9 mouse cellular contexts compared by ENCODE assay signal in genomic region chr12:109509531-109510137, GRCm38 (mm10). TPM values are rescaled to one million over a fixed set of nuclear protein-coding genes. Genes with fewer than 3 reads are reported as not detected.
DNase-seq lines count a peak whose midpoint lies in the region; ATAC-seq and TF ChIP-seq lines count a peak whose summit lies in the region.
"Had no signal": no experiment of that assay in that cellular context is flagged by ENCODE, and none has a peak within 500 bp of the region (broad histone marks: within the 10 kb centered on the region; RNA-seq: fewer than 3 reads in every experiment).

No protein-coding gene starts in this region.

- no peak for TF ChIP-seq CTCF in lung, embryonic 14.5 days (IDR thresholded peaks at IDR 0.05; ENCODE audit: low read depth)

- H3K4me1 ChIP-seq in lung, embryonic 14.5 days (ENCODE audit: insufficient read depth): peaks cover 47% of the 10 kb centered on the region
- H3K4me1 ChIP-seq in forebrain, embryonic 15.5 days: peaks cover 21% of the 10 kb centered on the region
- peaks cover 37% of the 10 kb centered on the region for H3K4me1 ChIP-seq in liver, embryonic 11.5 days (replicated peaks; ENCODE audit: control insufficient read depth, insufficient read depth, low read length)
- H3K4me1 ChIP-seq in stomach, embryonic 14.5 days (ENCODE audit: control insufficient read depth, insufficient read depth, low read length): peaks cover 39% of the 10 kb centered on the region

- no peaks in the 10 kb centered on the region for H3K27me3 ChIP-seq in lung, embryonic 14.5 days (ENCODE audit: insufficient read depth, low read length)
- H3K27me3 ChIP-seq in forebrain, embryonic 15.5 days: 0 out of 2 replicates have a peak, but pooled peaks cover 13% of the 10 kb centered on the region
- H3K27me3 ChIP-seq in liver, embryonic 11.5 days (replicated peaks; ENCODE audit: control insufficient read depth, insufficient read depth, low read length): no peaks in the 10 kb centered on the region
- no peaks in the 10 kb centered on the region for H3K27me3 ChIP-seq in stomach, embryonic 14.5 days (ENCODE audit: control insufficient read depth, insufficient read depth, low read length)

- H3K36me3 ChIP-seq in lung, embryonic 14.5 days (ENCODE audit: insufficient read depth): no peaks in the 10 kb centered on the region
- H3K36me3 ChIP-seq in forebrain, embryonic 15.5 days: no peaks in the 10 kb centered on the region
- no peaks in the 10 kb centered on the region for H3K36me3 ChIP-seq in liver, embryonic 11.5 days (ENCODE audit: control insufficient read depth, insufficient read depth, low read length)
- H3K36me3 ChIP-seq in stomach, embryonic 14.5 days (ENCODE audit: control insufficient read depth, insufficient read depth, low read length): no peaks in the 10 kb centered on the region

- H3K27ac ChIP-seq in lung, embryonic 14.5 days (ENCODE audit: low read depth): peak overlapping the region; percentile 47; the same call in 1 of the 2 replicates
- H3K27ac ChIP-seq in forebrain, embryonic 15.5 days (replicated peaks): no peak overlapping the region
- peak overlapping the region; percentile 72; the same call in 1 of the 2 replicates for H3K27ac ChIP-seq in liver, embryonic 11.5 days (ENCODE audit: low read depth, low read length)
- H3K27ac ChIP-seq in stomach, embryonic 14.5 days (ENCODE audit: low read length): peak overlapping the region; percentile 44

- H3K9ac ChIP-seq in lung, embryonic 14.5 days: no peak overlapping the region
- H3K9ac ChIP-seq in forebrain, embryonic 15.5 days (replicated peaks): no peak overlapping the region
- H3K9ac ChIP-seq in liver, embryonic 11.5 days (ENCODE audit: low read depth, low read length): no peak overlapping the region
- no peak overlapping the region for H3K9ac ChIP-seq in stomach, embryonic 14.5 days (replicated peaks; ENCODE audit: low read depth, low read length)

- no peak overlapping the region for H3K4me2 ChIP-seq in lung, embryonic 14.5 days
- H3K4me2 ChIP-seq in forebrain, embryonic 15.5 days (replicated peaks): no peak overlapping the region
- no peak overlapping the region for H3K4me2 ChIP-seq in liver, embryonic 11.5 days
- no peak overlapping the region for H3K4me2 ChIP-seq in stomach, embryonic 14.5 days (replicated peaks; ENCODE audit: low read depth, low read length)

- 47% methylated on average over 9 of the region's 9 CpGs for WGBS in lung, embryonic 14.5 days
- 9% methylated on average over 9 of the region's 9 CpGs for WGBS in forebrain, embryonic 15.5 days
- 42% methylated on average over 9 of the region's 9 CpGs for WGBS in liver, embryonic 11.5 days
- WGBS in stomach, embryonic 14.5 days: 32% methylated on average over 9 of the region's 9 CpGs

- ATAC-seq in lung, embryonic 14.5 days (ENCODE audit: insufficient read depth): 0 out of 2 replicates have a peak, but pooled peaks have one; percentile 7
- peak; percentile 30 for ATAC-seq in forebrain, embryonic 15.5 days (replicated peaks)
- no peak for ATAC-seq in liver, embryonic 11.5 days (replicated peaks; ENCODE audit: low FRiP score)
- no peak for ATAC-seq in stomach, embryonic 14.5 days (ENCODE audit: insufficient number of reproducible peaks, insufficient read depth, low FRiP score, low read depth)
- ATAC-seq in erythroblast, adult 5-6 weeks (replicated peaks; ENCODE audit: low FRiP score, poor library complexity, severe bottlenecking): no peak

- H3K4me3 ChIP-seq in lung, embryonic 14.5 days (ENCODE audit: low read depth, low read length): no peak overlapping the region
- H3K4me3 ChIP-seq in forebrain, embryonic 15.5 days: no peak overlapping the region
- no peak overlapping the region for H3K4me3 ChIP-seq in liver, embryonic 11.5 days (ENCODE audit: low read depth, low read length)
- H3K4me3 ChIP-seq in stomach, embryonic 14.5 days (ENCODE audit: low read depth, low read length): no peak overlapping the region

- no peak for DNase-seq in lung, embryonic 14.5 days
- no peak for DNase-seq in lung, postnatal 36 days
- no peak for DNase-seq in liver, embryonic 11.5 days (ENCODE audit: low spot score)
- no peak for DNase-seq in right cerebral cortex, adult 2 months (ENCODE audit: low spot score in 2 of 2)
- no peak for DNase-seq in thymus, postnatal 10 days (ENCODE audit: low spot score in 2 of 2)
- DNase-seq: heart, postnatal 14 days had no signal

- H3K9me3 ChIP-seq in lung, embryonic 14.5 days (ENCODE audit: low read depth, low read length): no peaks in the 10 kb centered on the region
- H3K9me3 ChIP-seq in forebrain, embryonic 15.5 days: no peaks in the 10 kb centered on the region
- no peaks in the 10 kb centered on the region for H3K9me3 ChIP-seq in liver, embryonic 11.5 days (ENCODE audit: control insufficient read depth, low read length)
- H3K9me3 ChIP-seq in stomach, embryonic 14.5 days (ENCODE audit: control insufficient read depth, low read depth, low read length): no peaks in the 10 kb centered on the region

RNA-seq across cellular contexts. Expression of gene Dlk1, which starts 57.0 kb away (rescaled TPM):
- polyA plus RNA-seq in lung, embryonic 14.5 days (2014; fragmentation: Nextera tagmentation; extraction: Ambion mirVana): 468 and 481 TPM in 2 replicates
- 29.7 and 48.5 TPM in 2 replicates for polyA plus RNA-seq in forebrain, embryonic 15.5 days (2015; fragmentation: Nextera tagmentation; extraction: Ambion mirVana)
- 744 and 770 TPM in 2 replicates for polyA plus RNA-seq in liver, embryonic 11.5 days (2014; fragmentation: Nextera tagmentation; extraction: Ambion mirVana)
- 477 and 553 TPM in 2 replicates for polyA plus RNA-seq in stomach, embryonic 14.5 days (2014; fragmentation: Nextera tagmentation; extraction: Ambion mirVana)
- 2.5 TPM in 1 of 2 replicates, not detected in the other for total RNA-seq in erythroblast, adult 5-6 weeks (2015; ENCODE audit: low replicate concordance)
- not detected in 2 replicates for total RNA-seq in erythroblast, adult 5-6 weeks (2017; ENCODE audit: low replicate concordance)

Comparison
In these comparisons a context has a peak if more than half of its experiments do, and no peak if none do; other contexts are left out.
1. ATAC-seq: peak in lung, embryonic 14.5 days (single experiment) and forebrain, embryonic 15.5 days (single experiment); none in liver, embryonic 11.5 days (single experiment), stomach, embryonic 14.5 days (single experiment) and erythroblast, adult 5-6 weeks (single experiment).